Mouse (Mus musculus): ENCODE measurements around the gene Nav2. TPM values are rescaled to one million over a fixed set of nuclear protein-coding genes. Genes with fewer than 3 reads are reported as not detected.

Gene Nav2
- polyA plus RNA-seq, 1 experiment from 2014 or later = 2.2 TPM

DNA sequence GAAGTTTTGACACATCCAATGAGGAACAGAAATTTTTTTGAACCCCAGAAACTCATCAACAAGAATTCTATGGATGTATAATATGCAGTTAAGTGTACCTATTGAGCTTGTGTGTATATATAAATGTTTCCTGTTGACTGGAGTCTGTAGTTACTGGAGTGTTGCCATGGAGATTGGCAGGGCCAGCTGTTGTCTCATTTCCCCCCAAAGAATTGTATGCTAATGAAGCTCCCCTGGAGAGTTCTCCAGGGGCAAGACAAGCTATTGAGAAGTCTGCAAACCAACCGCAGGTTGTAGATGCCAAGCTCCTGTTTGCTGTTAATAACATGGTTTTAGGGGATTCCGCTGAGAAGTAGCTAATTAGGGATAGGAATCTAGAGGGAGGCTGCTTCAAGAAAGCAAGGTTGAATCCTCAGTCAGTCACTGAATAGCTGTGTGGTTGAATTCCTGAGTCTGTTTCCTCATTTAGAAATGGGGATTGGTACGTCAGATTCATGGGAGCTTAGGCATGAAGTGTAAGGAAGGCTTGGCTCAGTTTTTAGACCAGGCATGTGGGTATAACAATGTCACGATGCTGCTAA is 174.2 kb downstream of the Nav2 start:
- no peak overlapping the region for H3K4me3 ChIP-seq (replicated peaks)
- WGBS (ENCODE audit: insufficient replicate concordance) = 40% methylated on average over 4 of the region's 4 CpGs
- no peak overlapping the region for H3K27ac ChIP-seq (replicated peaks)
- no peak for ATAC-seq (ENCODE audit: insufficient read depth)
- peaks cover 17% of the 10 kb centered on the region for H3K27me3 ChIP-seq
- no peaks in the 10 kb centered on the region for H3K4me1 ChIP-seq (replicated peaks)
- no peak overlapping the region for H3K9ac ChIP-seq
- H3K36me3 ChIP-seq (replicated peaks) = no peaks in the 10 kb centered on the region
- no peak overlapping the region for H3K4me2 ChIP-seq
- no peaks in the 10 kb centered on the region for H3K9me3 ChIP-seq (replicated peaks)

DNA sequence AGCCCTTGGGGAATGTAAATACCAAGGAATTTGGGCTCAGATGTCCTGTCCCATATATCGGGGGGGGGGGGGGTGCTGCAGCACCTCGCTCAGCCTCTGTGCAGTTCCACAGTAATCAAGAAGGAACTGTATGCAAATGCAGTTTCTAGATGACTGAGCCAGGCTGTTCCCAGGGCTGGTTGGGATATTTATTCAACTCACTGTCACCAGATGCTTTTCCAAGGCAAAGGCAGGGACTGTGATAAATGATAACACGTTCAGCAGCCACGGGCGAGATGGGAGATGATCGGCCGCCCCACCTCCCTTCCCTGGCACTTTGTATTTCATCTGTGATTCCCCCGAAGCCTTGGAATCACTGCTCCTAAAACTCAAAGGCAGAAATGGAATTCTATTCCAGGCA is 176.3 kb downstream of the Nav2 start:
- no peak overlapping the region for H3K27ac ChIP-seq (replicated peaks)
- no peaks in the 10 kb centered on the region for H3K36me3 ChIP-seq (replicated peaks)
- no peak overlapping the region for H3K4me2 ChIP-seq
- H3K9ac ChIP-seq = no peak overlapping the region
- ATAC-seq (ENCODE audit: insufficient read depth) = no peak
- H3K4me1 ChIP-seq (replicated peaks) = no peaks in the 10 kb centered on the region
- H3K9me3 ChIP-seq (replicated peaks) = no peaks in the 10 kb centered on the region
- 48% methylated on average over 8 of the region's 8 CpGs for WGBS (ENCODE audit: insufficient replicate concordance)
- H3K27me3 ChIP-seq = peaks cover 25% of the 10 kb centered on the region
- H3K4me3 ChIP-seq (replicated peaks) = no peak overlapping the region

- H3K4me2 ChIP-seq = no peak overlapping the region
- peaks cover 28% of the 10 kb centered on the region for H3K27me3 ChIP-seq
- H3K9ac ChIP-seq = no peak overlapping the region
- H3K4me1 ChIP-seq (replicated peaks) = no peaks in the 10 kb centered on the region
- H3K9me3 ChIP-seq (replicated peaks) = no peaks in the 10 kb centered on the region
- H3K27ac ChIP-seq (replicated peaks) = no peak overlapping the region
- H3K36me3 ChIP-seq (replicated peaks) = no peaks in the 10 kb centered on the region
- ATAC-seq (ENCODE audit: insufficient read depth) = no peak
- H3K4me3 ChIP-seq (replicated peaks) = no peak overlapping the region
- 72% methylated on average over 10 of the region's 10 CpGs for WGBS (ENCODE audit: insufficient replicate concordance)
Measured at GRCm38 (mm10) chr7:49085759-49086158, 177.2 kb downstream of the Nav2 start.

- WGBS (ENCODE audit: insufficient replicate concordance) = 58% methylated on average over 5 of the region's 5 CpGs
- H3K27me3 ChIP-seq = peaks cover 35% of the 10 kb centered on the region
- ATAC-seq (ENCODE audit: insufficient read depth) = no peak
Measured at GRCm38 (mm10) chr7:49087154-49087553, 178.6 kb downstream of the Nav2 start.

DNA sequence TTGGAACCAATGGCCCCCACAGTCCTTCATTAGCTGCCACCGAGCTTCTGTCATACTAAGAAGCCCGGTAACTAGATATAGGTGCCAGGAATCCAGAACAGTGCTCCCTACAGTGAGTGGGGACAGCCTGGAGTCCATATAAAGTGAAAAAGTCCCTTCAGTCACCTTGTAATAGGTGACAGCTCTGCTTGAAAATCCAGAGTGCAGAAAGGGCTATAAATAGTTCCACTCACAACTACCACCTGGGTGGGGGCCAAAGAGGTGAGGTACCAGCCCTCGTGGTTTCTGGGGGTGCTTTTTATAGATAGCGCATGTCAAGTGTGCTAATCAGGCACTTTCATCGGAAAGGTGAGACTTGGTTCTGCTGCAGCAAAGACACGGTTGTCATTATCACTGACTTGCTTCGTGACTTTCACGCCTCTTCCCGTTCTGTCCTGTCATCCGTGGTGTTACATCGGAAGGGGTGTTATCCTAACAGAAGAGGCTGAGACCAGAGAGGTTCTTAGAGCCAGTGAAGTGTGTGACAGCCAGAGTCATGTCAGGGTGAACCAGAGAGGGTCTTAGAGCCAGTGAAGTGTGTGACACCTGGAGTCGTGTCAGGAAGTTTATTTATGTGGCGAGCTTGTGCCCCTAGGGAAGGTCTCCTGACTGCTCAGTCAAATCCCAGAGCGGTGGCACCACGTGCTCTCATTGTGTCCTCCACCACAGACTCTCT is 179.8 kb downstream of the Nav2 start:
- H3K4me3 ChIP-seq (replicated peaks) = no peak overlapping the region
- peaks cover 35% of the 10 kb centered on the region for H3K27me3 ChIP-seq
- 45% methylated on average over 15 of the region's 15 CpGs for WGBS (ENCODE audit: insufficient replicate concordance)
- no peaks in the 10 kb centered on the region for H3K9me3 ChIP-seq (replicated peaks)
- H3K9ac ChIP-seq = no peak overlapping the region
- H3K27ac ChIP-seq (replicated peaks) = no peak overlapping the region
- no peak overlapping the region for H3K4me2 ChIP-seq
- H3K36me3 ChIP-seq (replicated peaks) = no peaks in the 10 kb centered on the region
- no peaks in the 10 kb centered on the region for H3K4me1 ChIP-seq (replicated peaks)
- ATAC-seq (ENCODE audit: insufficient read depth) = no peak

More at GRCm38 (mm10) chr7:49087154-49087553, 178.6 kb downstream of the Nav2 start:
- no peak overlapping the region for H3K27ac ChIP-seq (replicated peaks)
- no peaks in the 10 kb centered on the region for H3K4me1 ChIP-seq (replicated peaks)
- H3K9ac ChIP-seq = no peak overlapping the region
- H3K36me3 ChIP-seq (replicated peaks) = no peaks in the 10 kb centered on the region
- no peaks in the 10 kb centered on the region for H3K9me3 ChIP-seq (replicated peaks)
- H3K4me2 ChIP-seq = no peak overlapping the region
- no peak overlapping the region for H3K4me3 ChIP-seq (replicated peaks)

GRCm38 (mm10) chr7:49091371-49091770 is 182.9 kb downstream of the Nav2 start:
- Histone ChIP-seq H3K4me3 (replicated peaks) (no peak overlapping the region), H3K9me3 (replicated peaks) (no peaks in the 10 kb centered on the region), H3K4me2 (no peak overlapping the region), H3K9ac (no peak overlapping the region), H3K4me1 (replicated peaks) (peaks cover 3% of the 10 kb centered on the region), H3K36me3 (replicated peaks) (no peaks in the 10 kb centered on the region), H3K27me3 (peaks cover 31% of the 10 kb centered on the region), H3K27ac (replicated peaks) (no peak overlapping the region)
- WGBS (ENCODE audit: insufficient replicate concordance) = 34% methylated on average over 5 of the region's 5 CpGs
- no peak for ATAC-seq (ENCODE audit: insufficient read depth)

DNA sequence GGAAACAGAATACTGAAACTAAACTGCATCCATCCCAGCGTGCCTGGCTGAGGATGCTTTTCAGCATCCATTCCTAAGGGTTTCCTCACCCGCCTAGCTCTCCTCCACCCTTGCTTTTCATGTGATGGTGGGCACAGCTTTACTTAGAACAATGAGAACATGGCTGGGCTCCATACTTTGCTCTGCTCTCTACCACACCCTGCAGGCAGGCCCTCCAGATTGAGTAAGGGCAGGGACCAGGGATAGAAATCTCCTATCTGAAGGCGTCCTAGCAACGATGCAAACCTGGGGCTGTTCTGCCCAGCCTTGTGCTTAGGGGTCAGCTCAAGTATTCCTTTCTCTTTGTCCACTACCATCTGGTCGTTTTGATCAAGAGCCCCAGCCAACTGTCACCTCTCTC is 183.4 kb downstream of the Nav2 start:
- no peak overlapping the region for H3K9ac ChIP-seq
- 39% methylated on average over 5 of the region's 5 CpGs for WGBS (ENCODE audit: insufficient replicate concordance)

GRCm38 (mm10) chr7:49093596-49093995 is 185.1 kb downstream of the Nav2 start:
- 58% methylated on average over 6 of the region's 6 CpGs for WGBS (ENCODE audit: insufficient replicate concordance)
- peaks cover 7% of the 10 kb centered on the region for H3K4me1 ChIP-seq (replicated peaks)

More for the DNA sequence above, 183.4 kb downstream of the Nav2 start:
- no peak overlapping the region for H3K4me3 ChIP-seq (replicated peaks)
- no peaks in the 10 kb centered on the region for H3K9me3 ChIP-seq (replicated peaks)
- H3K27me3 ChIP-seq = peaks cover 31% of the 10 kb centered on the region
- ATAC-seq (ENCODE audit: insufficient read depth) = no peak
- no peak overlapping the region for H3K4me2 ChIP-seq
- no peak overlapping the region for H3K27ac ChIP-seq (replicated peaks)
- H3K36me3 ChIP-seq (replicated peaks) = no peaks in the 10 kb centered on the region
- peaks cover 7% of the 10 kb centered on the region for H3K4me1 ChIP-seq (replicated peaks)

DNA sequence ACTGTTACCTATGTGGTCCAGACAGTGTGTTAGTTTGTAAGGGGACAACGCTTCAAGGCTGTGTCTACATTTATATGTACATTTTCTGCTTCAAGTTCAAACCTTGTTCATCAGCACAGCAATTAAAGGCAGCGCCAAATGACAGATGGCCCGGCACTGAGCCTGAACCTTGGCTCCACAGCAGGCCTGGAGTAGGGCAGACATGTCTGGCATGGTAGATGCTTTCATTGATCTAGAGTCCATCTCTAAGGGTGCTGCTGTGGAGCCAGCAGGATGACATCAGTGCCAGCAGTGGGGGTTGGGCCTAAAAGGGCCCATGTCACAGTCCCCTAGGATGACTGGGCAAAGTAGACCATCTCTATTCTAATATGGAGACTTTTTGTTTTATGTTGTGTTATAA is 186.0 kb downstream of the Nav2 start:
- WGBS (ENCODE audit: insufficient replicate concordance) = 72% methylated on average over 3 of the region's 3 CpGs
- Histone ChIP-seq H3K27me3 (peaks cover 22% of the 10 kb centered on the region), H3K4me3 (replicated peaks) (no peak overlapping the region), H3K9ac (no peak overlapping the region), H3K27ac (replicated peaks) (no peak overlapping the region), H3K36me3 (replicated peaks) (no peaks in the 10 kb centered on the region), H3K4me1 (replicated peaks) (peaks cover 14% of the 10 kb centered on the region), H3K4me2 (no peak overlapping the region), H3K9me3 (replicated peaks) (no peaks in the 10 kb centered on the region)
- no peak for ATAC-seq (ENCODE audit: insufficient read depth)

More at GRCm38 (mm10) chr7:49093596-49093995, 185.1 kb downstream of the Nav2 start:
- Histone ChIP-seq H3K9ac (no peak overlapping the region), H3K4me3 (replicated peaks) (no peak overlapping the region), H3K9me3 (replicated peaks) (no peaks in the 10 kb centered on the region), H3K36me3 (replicated peaks) (no peaks in the 10 kb centered on the region), H3K27ac (replicated peaks) (no peak overlapping the region), H3K4me2 (no peak overlapping the region), H3K27me3 (peaks cover 26% of the 10 kb centered on the region)
- no peak for ATAC-seq (ENCODE audit: insufficient read depth)

DNA sequence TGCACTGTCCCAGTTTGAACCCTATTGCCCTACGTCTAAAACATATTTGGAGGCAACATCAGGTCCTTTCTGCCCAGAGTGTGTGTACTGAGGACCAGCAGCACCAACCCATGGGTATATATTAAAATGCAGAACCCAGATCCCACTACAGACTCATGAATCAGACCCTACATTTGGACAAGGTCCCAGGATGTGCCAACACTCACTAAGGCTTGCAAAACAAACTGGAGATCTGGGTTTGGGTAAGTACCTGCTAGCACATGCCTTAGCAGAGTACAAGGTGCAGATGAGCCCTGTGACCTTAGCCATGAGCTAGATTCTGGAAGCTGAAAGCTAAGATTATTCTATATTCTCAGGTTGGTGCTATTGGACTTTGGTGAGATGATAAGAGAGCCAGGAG is 192.8 kb downstream of the Nav2 start:
- ATAC-seq (ENCODE audit: insufficient read depth) = no peak
- Histone ChIP-seq H3K4me3 (replicated peaks) (no peak overlapping the region), H3K36me3 (replicated peaks) (no peaks in the 10 kb centered on the region), H3K4me2 (no peak overlapping the region), H3K9ac (no peak overlapping the region), H3K27me3 (no peaks in the 10 kb centered on the region), H3K4me1 (replicated peaks) (peaks cover 69% of the 10 kb centered on the region), H3K27ac (replicated peaks) (no peak overlapping the region; the same call in 1 of the 2 replicates), H3K9me3 (replicated peaks) (no peaks in the 10 kb centered on the region)
- WGBS (ENCODE audit: insufficient replicate concordance) = 64% methylated on average over 1 of the region's 1 CpGs

DNA sequence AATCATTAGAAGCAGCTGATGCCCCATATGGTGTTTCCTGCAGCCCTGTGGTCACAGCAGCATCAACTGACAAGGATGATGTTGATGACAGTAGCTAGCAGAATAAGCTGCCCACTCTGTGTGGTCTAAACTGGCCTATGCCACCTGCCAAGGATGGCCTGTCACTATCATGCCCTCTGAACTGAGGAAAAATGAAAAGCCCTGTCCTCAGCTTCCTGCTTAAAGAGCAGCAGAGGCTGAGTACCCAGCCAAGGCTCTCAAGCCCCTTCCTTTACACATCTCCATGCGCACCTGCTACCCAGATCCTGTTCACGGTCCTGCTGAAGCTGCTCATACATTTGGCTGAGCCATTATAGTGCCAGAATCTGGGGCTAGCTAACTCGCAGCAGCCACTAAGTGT is 193.7 kb downstream of the Nav2 start:
- ATAC-seq (ENCODE audit: insufficient read depth) = no peak
- 81% methylated on average over 3 of the region's 3 CpGs for WGBS (ENCODE audit: insufficient replicate concordance)
- Histone ChIP-seq H3K9ac (no peak overlapping the region), H3K4me1 (replicated peaks) (peaks cover 74% of the 10 kb centered on the region), H3K27me3 (no peaks in the 10 kb centered on the region), H3K4me3 (replicated peaks) (no peak overlapping the region), H3K9me3 (replicated peaks) (no peaks in the 10 kb centered on the region), H3K27ac (replicated peaks) (0 out of 2 replicates have a peak overlapping the region, but pooled peaks have one; percentile 16), H3K36me3 (replicated peaks) (no peaks in the 10 kb centered on the region), H3K4me2 (no peak overlapping the region)
